29 mouse cellular contexts compared by ENCODE assay signal in genomic region chr11:91310212-91310742, GRCm38 (mm10).
"Had no signal": no experiment of that assay in that cellular context is flagged by ENCODE, and none has a peak within 500 bp of the region (broad histone marks: within the 10 kb centered on the region; RNA-seq: fewer than 3 reads in every experiment).

No protein-coding gene starts in this region.

- H3K4me2 ChIP-seq: heart, embryonic 12.5 days; hindbrain, embryonic 12.5 days; hindbrain, embryonic 14.5 days; intestine, embryonic 15.5 days; limb, embryonic 12.5 days; liver, embryonic 11.5 days; liver, embryonic 13.5 days; liver, embryonic 15.5 days had no signal

- H3K4me1 ChIP-seq: heart, embryonic 10.5 days; heart, embryonic 12.5 days; hindbrain, embryonic 10.5 days; hindbrain, embryonic 12.5 days; intestine, embryonic 15.5 days; limb, embryonic 10.5 days; limb, embryonic 12.5 days; liver, embryonic 13.5 days; liver, embryonic 15.5 days had no signal

- ATAC-seq: hindbrain, embryonic 16.5 days; inflammation-experienced regulatory T-cells, adult 6 months; intestine, embryonic 15.5 days; intestine, postnatal 0 days; liver, postnatal 0 days had no signal

- H3K27me3 ChIP-seq: heart, embryonic 12.5 days; hindbrain, embryonic 12.5 days; intestine, embryonic 15.5 days; limb, embryonic 12.5 days; liver, embryonic 13.5 days; liver, embryonic 15.5 days had no signal

- H3K9me3 ChIP-seq: heart, embryonic 10.5 days; heart, embryonic 12.5 days; hindbrain, embryonic 10.5 days; hindbrain, embryonic 12.5 days; intestine, embryonic 15.5 days; limb, embryonic 10.5 days; limb, embryonic 12.5 days; liver, embryonic 13.5 days; liver, embryonic 15.5 days had no signal

- H3K9ac ChIP-seq: heart, embryonic 12.5 days; hindbrain, embryonic 12.5 days; hindbrain, embryonic 14.5 days; intestine, embryonic 15.5 days; limb, embryonic 12.5 days; liver, embryonic 13.5 days; liver, embryonic 15.5 days; liver, postnatal 0 days had no signal

- DNase-seq: gastrocnemius, adult 2 months; gastrocnemius, postnatal 10 days; gastrocnemius, postnatal 25 days; heart, adult 18-20 months; heart, postnatal 10 days; heart, postnatal 4 days; kidney, adult 18-20 months; kidney, adult 8-10 months; kidney, postnatal 10 days; kidney, postnatal 25 days; kidney, postnatal 4 days; liver; liver, embryonic 13.5 days; liver, postnatal 0 days had no signal

- H3K36me3 ChIP-seq: heart, embryonic 10.5 days; heart, embryonic 12.5 days; hindbrain, embryonic 10.5 days; hindbrain, embryonic 12.5 days; intestine, embryonic 15.5 days; limb, embryonic 10.5 days; limb, embryonic 12.5 days; liver, embryonic 13.5 days; liver, embryonic 15.5 days had no signal

- H3K27ac ChIP-seq: gastrocnemius, adult 2 months; heart, embryonic 10.5 days; hindbrain, embryonic 10.5 days; hindbrain, embryonic 12.5 days; hindbrain, embryonic 14.5 days; intestine, embryonic 15.5 days; layer of hippocampus, adult 2 months; left cerebral cortex, adult 2 months; limb, embryonic 10.5 days; limb, embryonic 12.5 days; liver, embryonic 13.5 days; liver, embryonic 15.5 days had no signal

- H3K4me3 ChIP-seq: gastrocnemius, adult 2 months; heart, embryonic 10.5 days; heart, embryonic 12.5 days; hindbrain, embryonic 10.5 days; hindbrain, embryonic 12.5 days; intestine, embryonic 15.5 days; layer of hippocampus, adult 2 months; left cerebral cortex, adult 2 months; limb, embryonic 10.5 days; limb, embryonic 12.5 days; liver, embryonic 13.5 days; liver, embryonic 15.5 days had no signal
